Mouse (Mus musculus) CD4-positive helper T cell, adult 2 months (primary cell): ENCODE results near the gene Gnmt.

Experiments
- DNase-seq: peaks from one replicate; pipeline ENCODE4 v3.0.0-alpha.2; 2012; ENCODE audit warnings: low read depth, missing footprints, low spot score

Gene Gnmt

DNA sequence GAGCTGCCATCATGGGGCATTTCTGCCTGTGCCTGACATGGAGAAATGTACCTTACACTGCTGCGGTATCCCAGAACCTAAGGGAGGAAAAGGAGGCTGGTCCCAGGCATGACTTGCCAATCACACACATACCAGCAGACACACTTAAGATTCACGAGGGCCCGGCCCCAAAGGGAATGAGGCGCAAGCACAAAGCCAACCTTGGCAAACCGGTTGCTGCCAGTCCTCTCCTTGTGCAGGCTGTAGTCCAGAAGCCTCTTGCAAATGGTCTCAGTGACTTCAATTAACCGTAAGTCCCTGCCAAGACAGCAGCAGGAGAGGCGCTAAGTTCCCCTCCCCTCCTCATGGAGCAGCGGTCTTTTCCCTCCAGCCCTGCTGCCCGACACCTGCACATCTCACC lies 14.0 kb upstream of the Gnmt start:
- DNase-seq = no peak

DNA sequence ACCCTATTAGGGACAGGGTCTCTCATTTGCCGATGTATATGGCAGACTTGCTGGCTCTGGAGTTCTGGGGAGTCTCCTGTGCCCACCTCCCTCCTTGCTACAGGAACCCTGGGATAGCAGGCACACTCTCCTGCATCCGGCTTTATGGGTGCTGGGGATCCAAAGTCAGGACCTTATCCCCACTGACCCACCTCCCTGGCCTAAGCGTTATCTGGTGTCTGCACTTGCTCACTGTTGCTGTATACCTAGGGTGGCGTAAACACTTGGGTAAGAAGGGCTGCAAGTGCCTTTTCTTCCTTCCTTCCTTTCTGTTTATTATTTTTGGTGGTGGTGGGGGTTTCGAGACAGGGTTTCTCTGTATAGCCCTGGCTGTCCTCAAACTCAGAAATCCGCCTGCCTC lies 12.3 kb upstream of the Gnmt start:
- DNase-seq = no peak

DNA sequence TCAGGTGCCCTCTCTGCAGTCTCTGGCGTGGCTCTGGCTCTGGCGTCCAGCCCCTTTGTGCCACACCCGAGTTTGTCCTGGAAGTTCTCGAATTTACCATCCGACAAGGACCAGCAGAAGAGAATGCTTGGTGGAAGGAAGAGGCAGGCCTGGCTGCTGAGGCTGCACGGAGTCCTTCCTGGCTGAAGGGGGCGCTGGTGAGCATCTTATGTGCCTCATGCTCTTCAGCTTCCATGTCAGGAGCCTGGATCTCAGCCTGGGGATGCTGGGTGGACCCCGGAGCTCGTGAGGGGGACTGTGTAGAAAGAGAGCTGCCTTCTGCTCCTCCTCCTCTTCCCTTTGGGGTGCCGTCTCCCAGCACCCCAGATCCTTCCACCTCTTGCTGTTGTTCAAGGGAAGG lies 7.2 kb upstream of the Gnmt start:
- DNase-seq = peak; percentile 34

DNA sequence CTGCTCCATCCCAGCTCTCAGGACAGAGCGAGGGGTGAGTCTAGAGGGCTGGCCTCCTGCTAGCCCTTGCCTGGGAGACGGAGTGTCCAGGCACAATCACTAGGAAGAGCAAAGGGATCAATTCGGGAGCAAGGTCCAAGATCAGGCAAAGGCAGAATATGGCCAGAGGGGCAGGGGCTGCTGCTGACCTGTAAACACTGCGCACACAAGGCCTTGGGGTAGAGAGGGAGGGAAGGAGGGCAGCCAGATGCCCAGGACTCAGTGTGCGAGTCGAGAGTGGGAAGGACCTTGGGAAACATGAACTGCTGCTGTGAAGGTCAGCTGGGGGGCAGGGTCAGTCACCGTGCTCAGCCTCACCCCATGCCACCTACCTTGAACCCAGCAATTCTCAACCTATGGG lies 6.3 kb upstream of the Gnmt start:
- DNase-seq = no peak

DNA sequence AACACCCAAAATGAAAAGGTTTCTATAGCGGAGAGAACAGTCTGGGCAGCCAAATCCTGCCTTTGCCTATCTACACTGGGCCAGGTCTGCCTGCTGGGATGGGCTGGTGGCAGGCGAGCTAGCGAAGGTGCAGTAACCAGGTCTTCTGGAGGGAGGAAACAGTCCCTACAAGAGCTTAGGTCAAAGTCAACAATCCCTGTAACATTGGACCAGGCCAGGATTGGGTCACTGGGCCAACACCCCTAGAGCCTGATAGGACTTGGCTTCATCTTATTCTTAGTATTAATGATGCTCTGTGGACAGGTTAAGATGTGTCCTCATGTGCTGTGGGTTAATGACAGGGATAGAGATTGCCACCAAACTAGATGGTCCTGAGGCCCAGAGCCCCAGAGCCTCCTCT lies 5.1 kb upstream of the Gnmt start:
- DNase-seq = no peak

DNA sequence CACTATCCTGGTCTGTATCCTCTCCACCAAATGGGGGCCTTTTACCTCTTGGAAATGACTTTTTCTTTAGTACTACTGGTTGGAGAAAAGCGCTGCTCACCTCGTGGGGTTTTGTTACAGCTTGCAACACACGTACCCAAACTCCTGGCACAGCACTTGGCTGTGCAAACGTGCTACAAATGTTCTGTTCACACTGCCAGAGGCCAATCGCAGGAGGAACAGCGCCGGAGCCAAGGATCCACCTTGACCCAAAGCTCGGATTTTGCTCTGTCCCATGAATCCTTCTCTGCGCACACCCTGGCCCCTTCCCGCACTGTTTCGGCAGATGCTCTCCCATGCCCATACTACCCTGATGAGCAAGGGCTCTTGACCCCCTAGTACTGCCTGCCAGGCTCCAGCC lies 472 bp downstream of the Gnmt start:
- no peak for DNase-seq

DNA sequence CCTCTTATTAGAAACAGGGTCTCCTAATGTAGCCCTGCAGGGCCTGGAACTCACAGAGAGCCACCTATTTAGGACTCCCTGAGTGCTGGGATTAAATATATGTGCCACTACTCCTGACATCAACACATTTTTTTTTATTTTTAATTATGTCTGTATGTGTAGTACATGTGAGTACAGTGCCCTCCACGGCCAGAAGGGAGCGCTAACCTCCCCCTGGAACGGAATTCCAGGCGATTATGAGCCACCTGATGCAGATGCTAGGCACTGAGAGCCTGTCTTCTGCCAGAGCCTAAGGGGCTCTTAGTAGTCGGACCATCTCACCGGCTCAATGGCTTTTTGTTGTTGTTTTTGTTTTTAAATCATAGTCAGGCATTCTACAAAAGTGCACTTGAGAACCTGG lies 947 bp downstream of the Gnmt start:
- no peak for DNase-seq

DNA sequence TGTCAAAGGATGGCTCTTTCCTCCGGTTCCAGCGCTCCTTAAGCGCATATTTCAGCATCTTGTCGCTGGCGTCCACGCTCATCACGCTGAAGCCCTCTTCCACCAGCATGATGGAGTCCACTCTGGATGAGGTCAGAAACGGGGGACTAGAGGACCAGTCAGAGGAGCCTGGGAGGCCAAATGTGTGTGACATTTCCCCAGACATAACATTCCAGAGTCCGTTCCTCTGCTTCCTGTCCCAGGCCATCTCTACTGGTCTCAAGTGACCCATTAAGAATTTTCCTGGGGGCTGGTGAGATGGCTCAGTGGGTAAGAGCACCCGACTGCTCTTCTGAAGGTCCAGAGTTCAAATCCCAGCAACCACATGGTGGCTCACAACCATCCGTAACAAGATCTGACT lies 1.7 kb downstream of the Gnmt start:
- no peak for DNase-seq

DNA sequence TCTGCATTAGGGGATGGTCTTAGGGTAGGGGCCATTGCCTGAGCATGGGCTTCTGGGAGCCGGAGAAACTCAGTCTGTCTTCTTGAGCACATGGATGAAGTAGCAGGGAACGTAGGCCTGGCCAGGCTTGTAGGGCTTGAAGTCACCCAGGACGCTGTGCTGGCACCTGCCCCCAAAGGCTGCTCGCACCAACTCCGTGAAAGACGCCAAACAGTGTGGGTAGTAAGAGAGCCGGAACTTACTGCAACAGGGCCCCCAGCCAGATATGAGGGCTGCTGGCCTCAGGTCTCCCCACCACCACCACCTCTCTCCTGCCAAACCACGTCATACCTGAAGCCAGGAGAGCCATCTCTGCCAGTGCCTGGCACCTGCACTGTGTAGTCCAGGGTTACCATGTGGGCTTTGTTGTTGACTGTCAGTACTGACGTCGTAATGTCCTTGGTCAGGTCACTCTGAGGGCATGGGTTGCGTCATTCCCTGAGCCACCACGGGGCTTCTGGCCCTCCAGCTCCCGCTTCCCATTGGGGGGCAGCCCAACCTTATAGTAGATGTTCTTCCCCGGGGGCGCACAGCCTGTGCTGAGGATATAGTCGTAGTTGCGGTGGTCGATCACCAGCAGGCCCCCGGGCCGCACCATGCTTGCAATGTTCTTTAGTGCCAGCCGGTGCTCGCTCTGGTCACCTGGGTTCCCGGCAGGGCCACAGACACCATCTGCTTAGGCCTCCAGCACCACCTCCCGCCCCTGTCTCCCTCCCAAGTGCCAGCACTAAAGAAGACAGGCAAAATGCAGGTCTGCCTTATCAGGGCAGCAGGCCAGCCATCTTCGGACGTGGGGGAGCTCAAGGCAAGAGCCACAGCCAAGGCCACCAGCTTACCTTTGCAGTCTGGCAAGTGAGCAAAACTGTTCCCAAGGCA lies 3.0 kb downstream of the Gnmt start:
- DNase-seq = no peak

DNA sequence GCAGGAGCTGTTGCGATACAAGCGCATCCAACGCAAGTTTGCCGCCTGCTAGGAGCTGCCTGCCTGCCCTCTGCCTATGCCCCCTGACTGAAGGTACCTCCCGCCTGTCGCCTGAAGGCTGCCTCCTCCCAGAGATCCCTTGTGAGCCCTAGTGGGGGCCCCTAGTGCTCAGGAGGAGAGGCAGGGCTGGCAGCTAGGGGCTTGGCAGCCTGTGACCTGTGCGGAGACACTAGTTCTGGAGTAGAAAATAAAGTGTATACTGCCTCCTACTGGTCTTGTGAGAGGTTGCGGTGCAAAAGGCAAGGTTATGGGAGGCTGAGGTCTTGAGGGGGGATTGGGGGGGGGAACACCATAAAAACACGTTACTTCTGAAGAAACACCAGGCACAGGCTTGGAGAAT lies 3.7 kb downstream of the Gnmt start:
- peak; percentile 65 for DNase-seq

DNA sequence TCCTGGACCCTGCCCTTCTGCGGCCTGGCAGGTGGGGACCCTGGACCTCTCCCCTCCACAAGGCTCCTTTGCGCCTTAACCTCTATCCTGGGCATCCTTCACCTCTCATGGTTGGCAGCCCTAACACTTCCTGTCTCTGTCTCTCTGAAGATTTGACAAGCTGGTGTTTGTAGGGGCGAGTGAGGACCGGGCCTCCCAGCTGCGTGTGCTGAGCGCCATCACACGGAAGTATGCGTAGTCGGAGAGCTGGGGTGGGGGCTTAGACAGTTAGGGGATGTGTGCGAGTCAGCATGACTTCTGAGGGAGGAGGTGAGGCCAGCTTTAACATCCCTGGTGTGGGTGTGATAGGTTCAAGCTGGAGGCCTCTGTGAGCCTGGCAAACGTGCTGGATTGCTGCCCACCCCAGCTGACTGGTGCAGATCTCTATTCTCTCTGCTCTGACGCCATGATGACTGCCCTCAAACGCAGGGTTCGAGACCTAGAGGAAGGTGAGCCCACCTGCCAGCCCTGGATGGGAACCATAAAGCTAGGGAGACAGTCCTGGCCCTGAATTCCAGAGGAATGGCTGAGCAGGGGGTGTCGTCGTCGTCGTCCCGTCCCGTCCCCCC lies 4.4 kb downstream of the Gnmt start:
- DNase-seq = no peak

DNA sequence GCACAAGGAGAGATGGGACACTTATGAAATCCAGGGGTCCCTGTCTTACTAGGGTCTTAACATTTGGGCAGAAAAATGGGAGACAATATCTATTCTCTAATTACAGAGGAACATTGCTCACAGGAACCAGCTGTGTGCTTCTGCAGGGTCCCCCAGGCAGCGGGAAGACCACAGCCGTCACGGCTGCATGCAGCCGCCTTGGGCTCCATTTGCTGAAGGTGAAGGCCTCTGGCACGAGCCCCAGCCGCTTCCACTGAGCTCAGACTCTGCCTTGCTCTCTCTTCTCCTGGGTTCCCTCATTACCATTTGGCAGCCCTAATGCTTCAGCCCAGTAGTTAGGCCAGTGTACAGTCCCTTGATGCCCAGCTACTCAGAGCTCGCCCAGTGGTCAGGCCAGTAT lies 7.9 kb downstream of the Gnmt start:
- no peak for DNase-seq

DNA sequence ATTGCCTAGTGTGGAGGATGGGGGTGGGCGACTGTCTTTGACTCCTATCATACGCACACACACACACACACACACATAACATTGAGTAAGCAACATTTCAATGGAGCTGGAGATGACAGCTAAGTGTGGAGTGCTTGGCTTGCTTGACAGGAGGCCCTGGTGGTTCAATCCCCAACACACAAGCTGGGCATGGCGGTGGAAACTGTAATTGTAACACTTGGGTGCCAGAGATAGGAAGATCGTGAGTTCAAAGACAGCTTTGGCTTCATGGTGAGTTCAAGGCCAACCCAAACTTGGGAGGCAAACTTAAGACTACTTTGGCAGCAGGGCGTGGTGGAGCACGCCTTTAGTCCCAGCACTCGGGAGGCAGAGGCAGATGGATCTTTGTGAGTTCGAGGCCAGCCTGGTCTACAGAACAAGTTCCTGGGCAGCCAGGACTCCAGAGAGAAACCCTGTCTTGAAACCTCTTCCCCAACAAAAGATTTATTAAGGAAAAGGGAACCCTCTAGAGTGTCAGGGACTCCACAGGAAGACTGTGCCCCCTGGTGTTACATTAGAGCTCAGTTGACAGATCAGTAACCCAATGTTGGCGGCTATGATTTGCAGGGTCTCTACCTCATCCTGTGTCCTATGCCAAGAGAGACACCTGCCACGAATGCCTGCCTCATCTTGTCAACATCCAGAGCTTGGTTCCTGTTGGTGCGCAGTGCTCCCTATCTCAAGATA lies 14.0 kb downstream of the Gnmt start:
- no peak for DNase-seq

DNA sequence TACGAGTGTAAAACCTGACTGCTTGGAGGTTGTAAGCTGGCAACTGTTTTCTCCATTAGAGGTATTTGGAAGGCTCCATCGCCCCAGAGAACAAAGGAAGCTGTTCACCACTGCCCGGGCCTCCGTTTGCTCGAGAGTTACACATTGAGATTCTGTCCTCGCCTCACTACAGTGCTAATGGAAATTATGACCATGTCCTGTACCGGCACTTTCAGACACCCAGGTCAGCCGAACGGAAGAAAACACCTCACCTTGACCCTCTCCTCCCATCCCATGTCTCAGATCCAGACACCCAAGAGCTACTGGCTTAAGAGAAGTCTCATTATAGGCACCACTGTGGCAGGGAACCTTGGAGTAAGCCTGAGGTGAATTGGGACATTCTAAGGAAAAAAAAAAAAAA lies 15.1 kb downstream of the Gnmt start:
- no peak for DNase-seq

DNA sequence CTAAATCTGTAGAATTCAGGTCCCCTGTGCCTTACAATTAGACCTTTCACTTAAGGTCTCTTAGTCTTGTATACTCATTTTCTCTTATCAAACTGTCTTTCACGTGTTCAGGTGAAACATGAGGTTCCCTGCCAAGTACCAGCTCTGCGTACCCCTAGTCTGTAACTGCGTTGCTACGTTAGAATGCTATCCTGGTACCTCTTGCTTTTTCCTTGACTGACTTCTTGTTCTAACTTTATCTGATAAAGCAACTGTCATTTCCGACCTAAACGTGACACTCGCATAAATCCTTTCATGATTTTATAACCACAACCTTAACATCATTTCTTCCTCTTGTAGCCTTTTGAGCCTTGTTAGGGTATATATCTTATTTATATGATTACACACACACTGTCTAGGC lies 16.5 kb downstream of the Gnmt start:
- DNase-seq = peak; percentile 66

DNA sequence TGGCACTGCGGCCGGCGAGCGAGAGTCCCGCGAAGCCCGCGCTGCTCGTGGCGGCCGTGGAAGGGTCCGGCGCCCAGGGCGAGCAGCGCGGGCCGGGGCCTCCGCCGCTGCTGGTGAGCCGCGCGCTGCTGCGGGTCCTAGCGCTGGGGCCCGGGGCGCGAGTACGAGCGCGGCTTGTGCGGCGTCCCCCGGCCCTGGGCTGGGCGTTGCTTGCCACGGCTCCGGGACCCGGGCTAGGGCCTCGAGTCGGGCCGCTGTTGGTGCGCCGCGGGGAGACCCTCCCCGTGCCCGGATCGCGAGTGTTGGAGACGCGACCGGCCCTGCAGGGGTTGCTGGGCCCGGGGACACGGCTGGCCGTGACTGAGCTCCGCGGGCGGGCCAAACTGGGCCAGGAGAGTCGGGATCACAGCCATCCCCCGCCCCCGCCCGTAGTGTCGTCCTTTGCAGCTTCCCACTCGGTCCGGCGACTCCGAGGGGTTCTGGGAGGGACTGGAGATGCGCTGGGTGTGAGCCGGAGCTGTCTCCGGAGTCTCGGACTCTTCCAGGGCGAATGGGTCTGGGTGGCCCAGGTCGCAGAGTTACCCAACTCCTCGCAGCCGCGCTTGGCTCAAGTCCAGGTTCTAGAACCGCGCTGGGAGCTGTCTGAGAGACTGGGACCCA lies 17.2 kb downstream of the Gnmt start:
- peak; percentile 31 for DNase-seq

DNA sequence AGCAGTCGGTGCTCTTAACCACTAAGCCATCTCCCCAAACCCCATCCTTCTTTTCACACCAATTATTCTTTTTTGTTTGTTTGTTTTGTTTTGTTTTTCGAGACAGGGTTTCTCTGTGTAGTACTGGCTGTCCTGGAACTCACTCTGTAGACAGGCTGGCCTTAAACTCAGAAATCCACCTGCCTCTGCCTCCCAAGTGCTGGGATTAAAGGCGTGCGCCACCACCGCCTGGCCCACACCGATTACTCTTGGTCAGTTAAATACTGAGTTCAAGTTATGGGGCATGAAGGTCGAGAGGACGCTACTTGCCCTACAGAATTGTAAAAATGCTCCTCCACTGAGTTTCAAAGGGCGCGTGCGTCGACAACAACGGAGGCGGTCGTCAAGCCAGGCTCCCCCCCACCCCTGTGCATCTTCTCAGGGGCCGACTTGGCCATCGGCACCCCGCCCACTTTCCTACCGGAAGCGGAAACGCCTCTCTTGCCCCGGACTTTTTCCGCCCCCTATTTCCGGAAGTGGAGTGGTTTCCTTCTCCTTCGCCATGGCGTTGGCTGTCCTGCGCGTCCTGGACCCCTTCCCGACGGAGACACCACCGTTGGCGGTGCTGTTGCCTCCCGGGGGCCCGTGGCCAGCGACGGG lies 17.9 kb downstream of the Gnmt start, which contains the start of gene Pex6:
Pex6 (plus strand) TSS at position 505 of the 639 bp plus-strand sequence.
- peak; percentile 93 for DNase-seq

DNA sequence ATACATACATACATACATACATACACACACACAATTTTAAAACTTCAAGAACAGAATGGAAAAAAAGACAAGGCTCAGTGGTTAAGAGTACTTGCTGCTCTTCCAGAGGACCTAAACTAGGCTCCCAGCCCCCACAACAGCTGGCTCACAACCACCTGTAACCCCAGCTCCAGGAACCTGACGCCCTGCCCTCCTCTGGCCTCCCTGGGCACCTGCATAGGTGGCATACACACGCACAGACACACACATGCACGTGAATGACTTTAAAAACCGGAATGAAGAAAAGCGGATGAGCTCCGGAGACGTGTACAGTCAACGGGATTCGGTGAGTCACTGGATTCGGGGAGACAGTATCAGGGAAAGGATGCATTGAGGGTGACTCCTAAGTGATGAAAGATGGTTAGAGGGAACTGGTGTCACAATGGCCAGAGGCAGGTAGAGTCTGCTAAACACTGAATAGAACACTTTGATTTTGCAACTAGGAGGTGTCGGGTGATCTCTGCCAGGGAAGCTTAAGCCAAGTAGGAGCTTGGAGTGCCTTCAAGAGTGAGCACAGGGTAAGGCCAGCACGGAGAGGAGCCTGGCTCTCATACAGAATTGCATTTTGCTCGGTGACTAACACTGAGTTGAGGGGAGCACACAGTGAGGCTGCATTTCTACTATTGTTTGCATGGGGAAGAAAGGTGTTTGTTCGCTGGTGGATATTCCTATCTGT lies 22.4 kb downstream of the Gnmt start:
- no peak for DNase-seq

DNA sequence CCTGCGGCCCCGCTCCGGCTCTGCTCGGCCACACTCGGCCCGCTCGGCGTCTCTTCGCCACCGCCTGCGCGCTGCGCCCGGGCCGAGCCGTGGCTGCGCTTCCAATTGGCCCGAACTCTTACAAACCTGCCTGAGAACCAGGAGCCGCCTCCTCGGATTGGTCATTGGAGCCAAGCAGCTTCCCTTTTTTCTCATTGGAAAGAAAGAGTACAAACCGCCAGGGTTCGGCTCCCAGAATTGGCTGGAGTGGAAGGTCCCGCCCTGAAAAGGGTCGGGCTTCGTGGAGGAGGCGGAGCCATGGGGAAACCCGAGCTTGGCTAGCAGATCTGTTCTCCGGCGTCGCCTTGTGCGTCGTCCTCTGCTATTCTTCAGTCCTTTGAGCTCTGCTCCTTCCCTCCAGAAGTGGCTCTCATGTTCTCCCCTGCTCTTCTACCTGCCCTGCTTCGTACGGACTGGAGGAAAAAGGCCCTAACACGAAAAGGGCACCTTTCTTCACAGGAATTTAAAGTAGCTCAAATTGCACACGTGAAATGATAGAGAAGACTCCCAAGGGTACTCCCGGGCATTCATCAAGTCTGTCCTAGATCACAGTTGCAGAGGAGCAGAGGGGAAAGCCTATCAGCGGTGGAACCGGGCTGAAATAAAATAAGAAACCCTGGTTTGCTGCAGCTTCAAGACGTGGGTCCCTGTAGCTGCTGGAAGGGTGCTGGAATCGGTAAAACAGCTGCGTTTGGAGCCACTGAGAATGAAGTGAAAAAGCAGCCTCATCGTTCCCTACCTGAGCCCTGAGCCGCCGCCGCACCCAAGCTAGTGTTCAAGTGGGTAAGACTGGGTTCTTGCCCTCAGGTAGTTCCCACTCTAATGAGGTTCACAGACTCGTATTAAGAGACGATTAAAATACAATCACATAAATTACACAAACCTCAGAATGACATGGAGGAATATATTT lies 23.8 kb downstream of the Gnmt start, which contains the start of gene Ppp2r5d:
Ppp2r5d (minus strand) TSS at position 225 of the 949 bp plus-strand sequence.
- peak; percentile 97 for DNase-seq
